Mouse (Mus musculus) stomach, embryonic 14.5 days (tissue): ENCODE data around the gene Tnrc6c. TPM values are rescaled to one million over a fixed set of nuclear protein-coding genes. Genes with fewer than 3 reads are reported as not detected.

ENCODE experiments used
- ATAC-seq: fragments of 200-750 bp; cut with Nextera tagmentation; 2 replicates; pipeline ENCODE4 v1.8.0; 2017; ENCODE audit warnings: low read depth, moderate TSS enrichment; ENCODE audit not compliant: insufficient number of reproducible peaks, insufficient read depth, low FRiP score
- H3K27ac ChIP-seq: fragments of 300-500 bp; sonication (generic); 2 replicates; pipeline ENCODE4 v1.5.1; 2014; ENCODE audit warnings: mild to moderate bottlenecking, low read length, moderate library complexity, mixed read lengths
- H3K27me3 ChIP-seq: fragments of 300-500 bp; sonication (generic); 2 replicates; pipeline ENCODE4 v1.6.1; 2014; ENCODE audit warnings: low read length, control low read depth, mixed read lengths; ENCODE audit not compliant: control insufficient read depth, insufficient read depth
- H3K36me3 ChIP-seq: fragments of 300-500 bp; sonication (generic); 2 replicates; pipeline ENCODE4 v1.6.1; 2014; ENCODE audit warnings: mild to moderate bottlenecking, control low read depth, low read length, moderate library complexity, mixed read lengths; ENCODE audit not compliant: control insufficient read depth, insufficient read depth
- H3K4me1 ChIP-seq: fragments of 300-500 bp; sonication (generic); 2 replicates; pipeline ENCODE4 v1.6.1; 2014; ENCODE audit warnings: low read length, control low read depth, mixed read lengths; ENCODE audit not compliant: control insufficient read depth, insufficient read depth
- H3K4me2 ChIP-seq: fragments of 300-500 bp; sonication (generic); replicated peaks from 2 replicates; pipeline ENCODE4 v1.6.1; 2014; ENCODE audit warnings: low read depth, low read length, control low read depth
- H3K4me3 ChIP-seq: fragments of 300-500 bp; sonication (generic); 2 replicates; pipeline ENCODE4 v1.5.1; 2014; ENCODE audit warnings: low read depth, low read length, control low read depth
- H3K9ac ChIP-seq: fragments of 300-500 bp; sonication (generic); replicated peaks from 2 replicates; pipeline ENCODE4 v1.6.1; 2014; ENCODE audit warnings: low read depth, mild to moderate bottlenecking, control low read depth, low read length, moderate library complexity, mixed read lengths
- H3K9me3 ChIP-seq: fragments of 300-500 bp; sonication (generic); 2 replicates; pipeline ENCODE4 v1.6.1; 2016; ENCODE audit warnings: low read depth, low read length, control low read depth; ENCODE audit not compliant: control insufficient read depth
- WGBS: fragments of 180-500 bp; shearing (Covaris S2); extraction: QIAGEN DNeasy Blood & Tissue Kit; methylation state at CpG from one replicate; pipeline ENCODE4 v1.1.7; 2014; 5-methylcytosine and 5-hydroxymethylcytosine counted together
- polyA plus RNA-seq: library from polyadenylated mRNA; unstranded; fragments of >200 nt; fragmentation: Nextera tagmentation; extraction: Ambion mirVana; gene quantifications from 2 replicates; pipeline ENCODE4 v1.2.1, GENCODE M21; 2014

The Tnrc6c gene
- polyA plus RNA-seq, 1 experiment from 2014 or later, result 15.5 TPM

DNA sequence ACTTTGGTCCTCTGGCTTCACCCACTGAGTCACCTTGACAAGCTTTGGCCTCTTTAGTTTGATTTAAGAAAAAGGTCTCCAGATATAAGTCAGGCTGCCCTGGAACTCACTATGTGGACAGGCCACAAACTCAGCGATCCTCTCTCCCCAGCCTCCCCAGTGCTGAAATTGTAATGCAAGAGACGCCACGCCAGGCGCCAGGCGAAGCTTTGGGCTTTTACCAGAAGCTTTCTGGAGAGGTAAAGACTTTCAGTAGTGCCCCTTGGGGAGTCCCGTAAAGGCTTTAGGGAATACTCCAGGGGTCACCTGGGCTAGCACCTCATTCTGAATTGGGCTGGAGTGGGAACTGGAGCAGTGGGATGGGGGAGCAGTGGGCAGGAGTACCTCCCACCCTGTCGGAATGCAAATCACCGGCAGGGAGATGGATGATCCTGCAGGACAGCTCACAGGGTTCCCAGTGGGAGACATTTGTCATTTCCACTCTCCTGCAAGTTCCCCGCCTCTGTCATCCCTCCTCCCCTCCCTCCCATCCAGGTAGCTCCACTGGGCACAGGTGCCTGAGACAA lies 26.3 kb upstream of the Tnrc6c start:
- 21% methylated on average over 9 of the region's 9 CpGs for WGBS
- no peak overlapping the region for H3K4me3 ChIP-seq
- H3K9ac ChIP-seq, result no peak overlapping the region
- no peak overlapping the region for H3K27ac ChIP-seq
- no peaks in the 10 kb centered on the region for H3K9me3 ChIP-seq
- 0 out of 2 replicates have a peak, but pooled peaks cover 6% of the 10 kb centered on the region for H3K27me3 ChIP-seq
- 0 out of 2 replicates have a peak, but pooled peaks cover 4% of the 10 kb centered on the region for H3K4me1 ChIP-seq
- no peak for ATAC-seq
- no peak overlapping the region for H3K4me2 ChIP-seq
- no peaks in the 10 kb centered on the region for H3K36me3 ChIP-seq

- no peak overlapping the region for H3K27ac ChIP-seq
- no peaks in the 10 kb centered on the region for H3K9me3 ChIP-seq
- H3K4me3 ChIP-seq, result no peak overlapping the region
- ATAC-seq, result no peak
- 18% methylated on average over 9 of the region's 9 CpGs for WGBS
- no peaks in the 10 kb centered on the region for H3K36me3 ChIP-seq
- H3K4me1 ChIP-seq, result 0 out of 2 replicates have a peak, but pooled peaks cover 4% of the 10 kb centered on the region
- H3K27me3 ChIP-seq, result 0 out of 2 replicates have a peak, but pooled peaks cover 6% of the 10 kb centered on the region
- H3K9ac ChIP-seq, result no peak overlapping the region
- no peak overlapping the region for H3K4me2 ChIP-seq
Observed at GRCm38 (mm10) chr11:117628312-117628779, 25.7 kb upstream of the Tnrc6c start.

DNA sequence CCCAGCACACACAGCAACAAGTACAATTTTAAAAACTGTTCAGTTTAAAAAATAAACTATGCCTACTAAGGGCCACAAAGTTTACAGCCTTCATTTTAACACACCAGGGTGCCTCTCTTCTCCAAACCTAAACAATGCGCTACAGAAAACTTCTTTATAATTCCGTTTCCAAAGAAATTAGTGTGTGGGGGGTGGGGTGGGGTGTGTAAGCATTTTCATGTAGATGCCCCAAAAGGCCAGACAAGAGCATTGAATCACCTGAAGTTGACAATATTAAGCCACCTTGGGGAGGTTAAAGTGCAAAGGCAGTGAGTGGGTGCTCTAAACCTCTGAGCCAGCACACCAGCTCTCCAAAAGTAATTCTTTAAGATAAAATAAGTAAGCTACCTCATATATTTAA lies 24.2 kb upstream of the Tnrc6c start:
- Histone ChIP-seq H3K4me2 (no peak overlapping the region), H3K4me3 (no peak overlapping the region), H3K27ac (no peak overlapping the region), H3K9me3 (no peaks in the 10 kb centered on the region), H3K9ac (no peak overlapping the region), H3K27me3 (0 out of 2 replicates have a peak, but pooled peaks cover 6% of the 10 kb centered on the region), H3K4me1 (0 out of 2 replicates have a peak, but pooled peaks cover 4% of the 10 kb centered on the region), H3K36me3 (no peaks in the 10 kb centered on the region)
- ATAC-seq, result no peak
- WGBS, result 72% methylated on average over 2 of the region's 2 CpGs

DNA sequence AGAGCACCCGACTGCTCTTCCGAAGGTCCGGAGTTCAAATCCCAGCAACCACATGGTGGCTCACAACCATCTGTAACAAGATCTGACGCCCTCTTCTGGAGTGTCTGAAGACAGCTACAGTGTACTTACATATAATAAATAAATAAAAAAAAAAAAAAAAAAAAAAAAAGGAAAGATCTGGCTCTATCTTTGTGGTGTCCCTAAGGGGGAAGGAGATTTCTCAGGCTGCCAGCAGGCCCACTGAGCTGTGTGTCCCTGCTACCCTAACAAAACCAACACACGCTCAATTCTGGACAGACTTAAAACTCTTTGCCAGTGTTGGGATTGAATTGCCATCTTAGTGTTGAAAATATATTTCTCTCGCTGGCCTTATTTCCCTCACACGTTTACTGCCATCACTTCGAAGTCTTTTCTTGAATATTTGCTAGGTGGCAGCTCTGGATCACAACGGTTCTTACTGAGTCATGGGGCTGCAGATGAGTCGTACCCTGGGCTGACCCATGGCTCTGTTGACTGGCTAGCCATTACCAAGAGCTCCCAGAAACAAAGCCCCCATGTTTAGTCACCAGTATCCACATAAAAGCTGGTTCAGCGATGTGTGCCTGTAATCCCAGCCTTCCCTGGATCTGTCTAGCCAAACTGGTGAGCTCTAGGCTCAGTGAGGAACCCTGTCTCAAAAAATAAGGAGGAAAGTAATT lies 23.1 kb upstream of the Tnrc6c start:
- no peaks in the 10 kb centered on the region for H3K36me3 ChIP-seq
- H3K9me3 ChIP-seq, result no peaks in the 10 kb centered on the region
- H3K9ac ChIP-seq, result no peak overlapping the region
- 90% methylated on average over 10 of the region's 11 CpGs for WGBS
- H3K4me2 ChIP-seq, result no peak overlapping the region
- 0 out of 2 replicates have a peak, but pooled peaks cover 6% of the 10 kb centered on the region for H3K27me3 ChIP-seq
- ATAC-seq, result no peak
- H3K4me3 ChIP-seq, result no peak overlapping the region
- 0 out of 2 replicates have a peak, but pooled peaks cover 4% of the 10 kb centered on the region for H3K4me1 ChIP-seq
- no peak overlapping the region for H3K27ac ChIP-seq

- Histone ChIP-seq H3K27me3 (no peaks in the 10 kb centered on the region), H3K9me3 (no peaks in the 10 kb centered on the region), H3K36me3 (no peaks in the 10 kb centered on the region), H3K4me2 (no peak overlapping the region), H3K9ac (no peak overlapping the region), H3K27ac (no peak overlapping the region), H3K4me3 (no peak overlapping the region), H3K4me1 (0 out of 2 replicates have a peak, but pooled peaks cover 1% of the 10 kb centered on the region)
- WGBS, result 83% methylated on average over 3 of the region's 3 CpGs
- ATAC-seq, result no peak
Observed at GRCm38 (mm10) chr11:117633310-117633709, 20.8 kb upstream of the Tnrc6c start.

GRCm38 (mm10) chr11:117638386-117638785 lies 15.7 kb upstream of the Tnrc6c start:
- Histone ChIP-seq H3K4me1 (no peaks in the 10 kb centered on the region), H3K9me3 (no peaks in the 10 kb centered on the region), H3K27ac (no peak overlapping the region), H3K27me3 (no peaks in the 10 kb centered on the region), H3K9ac (no peak overlapping the region), H3K4me3 (no peak overlapping the region), H3K4me2 (no peak overlapping the region), H3K36me3 (no peaks in the 10 kb centered on the region)
- ATAC-seq, result no peak
- 55% methylated on average over 7 of the region's 7 CpGs for WGBS

- H3K4me2 ChIP-seq, result no peak overlapping the region
- no peaks in the 10 kb centered on the region for H3K36me3 ChIP-seq
- ATAC-seq, result no peak
- 60% methylated on average over 11 of the region's 11 CpGs for WGBS
- H3K4me3 ChIP-seq, result no peak overlapping the region
- H3K27me3 ChIP-seq, result no peaks in the 10 kb centered on the region
- H3K4me1 ChIP-seq, result no peaks in the 10 kb centered on the region
- no peak overlapping the region for H3K27ac ChIP-seq
- H3K9ac ChIP-seq, result no peak overlapping the region
- no peaks in the 10 kb centered on the region for H3K9me3 ChIP-seq
Observed at GRCm38 (mm10) chr11:117638809-117639208, 15.3 kb upstream of the Tnrc6c start.

DNA sequence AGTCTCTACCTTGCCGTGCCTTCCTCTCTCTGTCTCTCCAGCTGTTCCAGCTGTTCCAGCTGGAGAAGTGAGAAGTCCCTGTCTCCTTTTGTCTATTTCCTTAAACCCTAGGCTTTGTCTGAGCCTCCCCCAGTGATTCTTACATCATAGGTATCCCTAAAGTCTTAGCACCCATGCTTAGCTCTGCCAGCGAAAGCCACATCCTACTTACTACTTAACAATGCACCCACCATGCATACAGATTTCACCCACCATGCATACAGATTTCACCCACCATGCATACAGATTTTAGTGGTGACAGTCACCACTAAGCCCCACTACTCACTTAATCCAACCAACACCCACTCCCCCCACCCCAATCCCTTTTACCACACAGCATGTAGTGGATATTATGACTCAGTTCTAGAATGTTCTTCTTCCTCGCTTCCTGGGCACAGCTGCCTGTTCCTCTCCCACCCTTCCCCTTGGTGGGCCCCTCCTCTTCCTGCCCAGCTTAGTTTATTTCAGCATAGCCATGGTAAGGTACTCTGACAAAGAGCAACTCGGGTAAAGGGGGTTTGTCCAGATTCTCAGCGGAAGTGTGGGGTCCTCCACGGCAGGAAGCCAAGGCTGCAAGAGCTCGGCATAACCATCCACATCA lies 14.6 kb upstream of the Tnrc6c start:
- Histone ChIP-seq H3K27me3 (no peaks in the 10 kb centered on the region), H3K4me1 (no peaks in the 10 kb centered on the region), H3K36me3 (no peaks in the 10 kb centered on the region), H3K4me2 (no peak overlapping the region), H3K27ac (no peak overlapping the region), H3K9me3 (no peaks in the 10 kb centered on the region), H3K9ac (no peak overlapping the region), H3K4me3 (no peak overlapping the region)
- 75% methylated on average over 7 of the region's 7 CpGs for WGBS
- ATAC-seq, result no peak
